Mouse (Mus musculus) liver, embryonic 16.5 days (tissue): ENCODE measurements around the gene Entr1. TPM values are rescaled to one million over a fixed set of nuclear protein-coding genes. Genes with fewer than 3 reads are reported as not detected.

Experiments
- ATAC-seq: fragments of 200-750 bp; cut with Nextera tagmentation; 2 replicates; pipeline ENCODE4 v1.8.0; 2017; ENCODE audit warnings: low read depth, mild to moderate bottlenecking, moderate number of reproducible peaks, moderate library complexity
- H3K27ac ChIP-seq: fragments of 300-500 bp; sonication (generic); 2 replicates; pipeline ENCODE4 v1.5.1; 2014; ENCODE audit warnings: mild to moderate bottlenecking, low read length
- H3K27me3 ChIP-seq: fragments of 300-500 bp; sonication (generic); 2 replicates; pipeline ENCODE4 v1.6.1; 2014; ENCODE audit warnings: low read depth, low read length, mixed read lengths; ENCODE audit not compliant: control insufficient read depth, insufficient read depth
- H3K36me3 ChIP-seq: fragments of 300-500 bp; sonication (generic); 2 replicates; pipeline ENCODE4 v1.6.1; 2014; ENCODE audit warnings: mild to moderate bottlenecking; ENCODE audit not compliant: control insufficient read depth, insufficient read depth
- H3K4me1 ChIP-seq: fragments of 300-500 bp; sonication (generic); 2 replicates; pipeline ENCODE4 v1.6.1; 2014; ENCODE audit warnings: low read depth, low read length, mixed read lengths; ENCODE audit not compliant: control insufficient read depth
- H3K4me2 ChIP-seq: fragments of 300-500 bp; sonication (generic); 2 replicates; pipeline ENCODE4 v1.6.1; 2014; ENCODE audit warnings: low read depth, low read length, mixed read lengths
- H3K4me3 ChIP-seq: fragments of 300-500 bp; sonication (generic); 2 replicates; pipeline ENCODE4 v1.5.1; 2014; ENCODE audit warnings: low read depth, mild to moderate bottlenecking, low read length
- H3K9ac ChIP-seq: fragments of 300-500 bp; sonication (generic); 2 replicates; pipeline ENCODE4 v1.6.1; 2014; ENCODE audit warnings: low read depth, low read length
- H3K9me3 ChIP-seq: fragments of 300-500 bp; sonication (generic); replicated peaks from 2 replicates; pipeline ENCODE4 v1.6.1; 2016; ENCODE audit warnings: low read length; ENCODE audit not compliant: control insufficient read depth
- WGBS: fragments of 180-500 bp; shearing (Covaris S2); extraction: QIAGEN DNeasy Blood & Tissue Kit; methylation state at CpG from one replicate; pipeline ENCODE4 v1.1.7; 2014; ENCODE audit not compliant: insufficient replicate concordance; 5-methylcytosine and 5-hydroxymethylcytosine counted together
- polyA plus RNA-seq: library from polyadenylated mRNA; unstranded; fragments of >200 nt; fragmentation: Nextera tagmentation; extraction: Ambion mirVana; gene quantifications from 2 replicates; pipeline ENCODE4 v1.2.1, GENCODE M21; 2015

Entr1 gene
- 34.1 and 34.4 TPM in 2 replicates for polyA plus RNA-seq

- Histone ChIP-seq H3K36me3 (peaks cover 60% of the 10 kb centered on the region), H3K9ac (peak within 1 kb of the TSS; percentile 94), H3K4me3 (peak within 1 kb of the TSS; percentile 94), H3K4me2 (peak within 1 kb of the TSS; percentile 93), H3K4me1 (peaks cover 20% of the 10 kb centered on the region), H3K27me3 (no peaks in the 10 kb centered on the region), H3K9me3 (no peaks in the 10 kb centered on the region), H3K27ac (peak within 1 kb of the TSS; percentile 78)
- under 1% methylated on average over 60 of the region's 60 CpGs for WGBS
- ATAC-seq = peak; percentile 92
These were observed at the start of gene Entr1, which contains the start of gene Pmpca for GRCm38 (mm10) chr2:26389154-26389690. Gene Entr1 (minus strand): TSS chr2:26389316. Gene Pmpca (plus strand): TSS chr2:26389339.

GRCm38 (mm10) chr2:26438373-26438772 lies 49.3 kb upstream of the Entr1 start:
- no peaks in the 10 kb centered on the region for H3K9me3 ChIP-seq
- peaks cover 16% of the 10 kb centered on the region for H3K4me1 ChIP-seq
- 77% methylated on average over 7 of the region's 7 CpGs for WGBS
- H3K4me3 ChIP-seq = no peak overlapping the region
- H3K36me3 ChIP-seq = peaks cover 16% of the 10 kb centered on the region
- H3K9ac ChIP-seq = no peak overlapping the region
- H3K27ac ChIP-seq = no peak overlapping the region
- no peaks in the 10 kb centered on the region for H3K27me3 ChIP-seq
- no peak overlapping the region for H3K4me2 ChIP-seq
- no peak for ATAC-seq

- H3K27ac ChIP-seq = no peak overlapping the region
- H3K4me3 ChIP-seq = no peak overlapping the region
- no peaks in the 10 kb centered on the region for H3K27me3 ChIP-seq
- ATAC-seq = no peak
- H3K36me3 ChIP-seq = peaks cover 16% of the 10 kb centered on the region
- 66% methylated on average over 4 of the region's 4 CpGs for WGBS
- H3K9ac ChIP-seq = no peak overlapping the region
- no peak overlapping the region for H3K4me2 ChIP-seq
- peaks cover 10% of the 10 kb centered on the region for H3K4me1 ChIP-seq
- H3K9me3 ChIP-seq = no peaks in the 10 kb centered on the region
These were observed 48.1 kb upstream of the Entr1 start for GRCm38 (mm10) chr2:26437221-26437620.

GRCm38 (mm10) chr2:26434791-26435572 lies 45.9 kb upstream of the Entr1 start:
- H3K4me2 ChIP-seq = no peak overlapping the region

GRCm38 (mm10) chr2:26429851-26430250 lies 40.7 kb upstream of the Entr1 start:
- Histone ChIP-seq H3K9ac (no peak overlapping the region), H3K27ac (no peak overlapping the region), H3K36me3 (peaks cover 35% of the 10 kb centered on the region), H3K27me3 (no peaks in the 10 kb centered on the region), H3K9me3 (no peaks in the 10 kb centered on the region), H3K4me2 (no peak overlapping the region), H3K4me1 (no peaks in the 10 kb centered on the region), H3K4me3 (no peak overlapping the region)
- 78% methylated on average over 5 of the region's 5 CpGs for WGBS
- ATAC-seq = 0 out of 2 replicates have a peak, but pooled peaks have one; percentile 16

More at GRCm38 (mm10) chr2:26434791-26435572, 45.9 kb upstream of the Entr1 start:
- peak; percentile 83 for ATAC-seq
- H3K4me1 ChIP-seq = peaks cover 10% of the 10 kb centered on the region
- 69% methylated on average over 7 of the region's 7 CpGs for WGBS
- peaks cover 13% of the 10 kb centered on the region for H3K36me3 ChIP-seq
- no peak overlapping the region for H3K9ac ChIP-seq
- H3K4me3 ChIP-seq = no peak overlapping the region
- no peaks in the 10 kb centered on the region for H3K27me3 ChIP-seq
- no peaks in the 10 kb centered on the region for H3K9me3 ChIP-seq
- peak overlapping the region; percentile 39 for H3K27ac ChIP-seq

GRCm38 (mm10) chr2:26424541-26424940 lies 35.4 kb upstream of the Entr1 start:
- H3K9me3 ChIP-seq = no peaks in the 10 kb centered on the region
- no peaks in the 10 kb centered on the region for H3K4me1 ChIP-seq
- no peak overlapping the region for H3K4me2 ChIP-seq
- peaks cover 50% of the 10 kb centered on the region for H3K36me3 ChIP-seq
- no peak overlapping the region for H3K27ac ChIP-seq
- ATAC-seq = no peak
- no peak overlapping the region for H3K4me3 ChIP-seq
- 80% methylated on average over 2 of the region's 2 CpGs for WGBS
- H3K27me3 ChIP-seq = no peaks in the 10 kb centered on the region
- no peak overlapping the region for H3K9ac ChIP-seq

- no peak overlapping the region for H3K4me2 ChIP-seq
- no peaks in the 10 kb centered on the region for H3K9me3 ChIP-seq
- no peaks in the 10 kb centered on the region for H3K27me3 ChIP-seq
- no peak overlapping the region for H3K27ac ChIP-seq
- H3K9ac ChIP-seq = no peak overlapping the region
- ATAC-seq = no peak
- 65% methylated on average over 1 of the region's 1 CpGs for WGBS
- no peak overlapping the region for H3K4me3 ChIP-seq
- no peaks in the 10 kb centered on the region for H3K4me1 ChIP-seq
- H3K36me3 ChIP-seq = peaks cover 43% of the 10 kb centered on the region
These were observed 34.0 kb upstream of the Entr1 start for GRCm38 (mm10) chr2:26423086-26423485.

- no peak overlapping the region for H3K27ac ChIP-seq
- H3K27me3 ChIP-seq = no peaks in the 10 kb centered on the region
- 89% methylated on average over 2 of the region's 2 CpGs for WGBS
- H3K9ac ChIP-seq = no peak overlapping the region
- H3K36me3 ChIP-seq = peaks cover 41% of the 10 kb centered on the region
- no peak for ATAC-seq
- H3K4me2 ChIP-seq = no peak overlapping the region
- no peaks in the 10 kb centered on the region for H3K9me3 ChIP-seq
- H3K4me3 ChIP-seq = no peak overlapping the region
- H3K4me1 ChIP-seq = no peaks in the 10 kb centered on the region; the same call in 1 of the 2 replicates
These were observed 32.9 kb upstream of the Entr1 start for GRCm38 (mm10) chr2:26421969-26422368.

GRCm38 (mm10) chr2:26418120-26418519 lies 29.0 kb upstream of the Entr1 start:
- no peaks in the 10 kb centered on the region for H3K27me3 ChIP-seq
- H3K9ac ChIP-seq = no peak overlapping the region
- no peak overlapping the region for H3K27ac ChIP-seq
- H3K36me3 ChIP-seq = peaks cover 25% of the 10 kb centered on the region
- no peak for ATAC-seq
- no peaks in the 10 kb centered on the region for H3K9me3 ChIP-seq
- no peaks in the 10 kb centered on the region; the same call in 1 of the 2 replicates for H3K4me1 ChIP-seq
- no peak overlapping the region for H3K4me3 ChIP-seq
- no peak overlapping the region for H3K4me2 ChIP-seq
- 69% methylated on average over 1 of the region's 1 CpGs for WGBS
